In genomic region chr2:167203505-167204166, GRCm38 (mm10) we compare ENCODE assay signal across 13 mouse cellular contexts. TPM values are rescaled to one million over a fixed set of nuclear protein-coding genes. Genes with fewer than 3 reads are reported as not detected.
A peak's percentile ranks its signal among the peaks of the same experiment; 100 is the strongest.
DNase-seq lines count a peak whose midpoint lies in the region; ATAC-seq and TF ChIP-seq lines count a peak whose summit lies in the region.
"Had no signal": no experiment of that assay in that cellular context is flagged by ENCODE, and none has a peak within 500 bp of the region (broad histone marks: within the 10 kb centered on the region; RNA-seq: fewer than 3 reads in every experiment).

No protein-coding gene starts in this region.

- no peak overlapping the region for H3K4me2 ChIP-seq in liver, postnatal 0 days (ENCODE audit: low read depth, low read length)
- no peak overlapping the region for H3K4me2 ChIP-seq in liver, embryonic 12.5 days

- no peaks in the 10 kb centered on the region for H3K4me1 ChIP-seq in liver, postnatal 0 days (ENCODE audit: insufficient read depth)
- no peaks in the 10 kb centered on the region for H3K4me1 ChIP-seq in liver, embryonic 12.5 days
- H3K4me1 ChIP-seq in E14TG2a.4 (replicated peaks; ENCODE audit: low read depth, low read length), result peaks cover 65% of the 10 kb centered on the region

- TF ChIP-seq CTCF in liver, postnatal 0 days (IDR thresholded peaks at IDR 0.05; ENCODE audit: low read depth), result peak; percentile 72
- peak; percentile 21 for TF ChIP-seq CTCF in E14TG2a.4 (conservative IDR thresholded peaks at IDR 0.05; ENCODE audit: low read length)

- no peak overlapping the region for H3K27ac ChIP-seq in liver, postnatal 0 days (ENCODE audit: low read depth)
- no peak overlapping the region for H3K27ac ChIP-seq in liver, embryonic 12.5 days

- no peak for TF ChIP-seq EP300 in liver, postnatal 0 days (IDR thresholded peaks at IDR 0.05; ENCODE audit: low read depth)

- no peaks in the 10 kb centered on the region for H3K9me3 ChIP-seq in liver, postnatal 0 days (ENCODE audit: low read length)
- no peaks in the 10 kb centered on the region for H3K9me3 ChIP-seq in liver, embryonic 12.5 days (replicated peaks)
- no peaks in the 10 kb centered on the region for H3K9me3 ChIP-seq in E14TG2a.4 (ENCODE audit: low read length)

- H3K9ac ChIP-seq in liver, postnatal 0 days (replicated peaks), result no peak overlapping the region
- H3K9ac ChIP-seq in liver, embryonic 12.5 days, result no peak overlapping the region

- H3K4me3 ChIP-seq in liver, postnatal 0 days (ENCODE audit: low read depth, low read length), result no peak overlapping the region
- no peak overlapping the region for H3K4me3 ChIP-seq in liver, embryonic 12.5 days
- no peak overlapping the region for H3K4me3 ChIP-seq in E14TG2a.4 (replicated peaks; ENCODE audit: low read length)

- H3K27me3 ChIP-seq in liver, postnatal 0 days (ENCODE audit: insufficient read depth, low read length), result 0 out of 2 replicates have a peak, but pooled peaks cover 1% of the 10 kb centered on the region
- H3K27me3 ChIP-seq in liver, embryonic 12.5 days (replicated peaks), result peaks cover 3% of the 10 kb centered on the region; the same call in 1 of the 2 replicates
- peaks cover 4% of the 10 kb centered on the region; the same call in 1 of the 2 replicates for H3K27me3 ChIP-seq in E14TG2a.4 (ENCODE audit: insufficient read depth, low read length)

- DNase-seq in frontal cortex, postnatal 36 days (ENCODE audit: low spot score in 2 of 2), result no peak
- no peak for DNase-seq in liver, postnatal 0 days
- no peak for DNase-seq in right cerebral cortex, adult 2 months (ENCODE audit: low spot score in 2 of 2)
- DNase-seq: gastrocnemius, postnatal 25 days; heart, postnatal 4 days; kidney, postnatal 10 days; lung, postnatal 10 days; spleen, adult 18-20 months had no signal

- H3K36me3 ChIP-seq in liver, postnatal 0 days (replicated peaks; ENCODE audit: insufficient read depth, low read length), result no peaks in the 10 kb centered on the region
- no peaks in the 10 kb centered on the region for H3K36me3 ChIP-seq in liver, embryonic 12.5 days
- H3K36me3 ChIP-seq in E14TG2a.4 (ENCODE audit: insufficient read depth, low read length), result peaks cover 67% of the 10 kb centered on the region

- 55% methylated on average over 7 of the region's 7 CpGs for WGBS in liver, postnatal 0 days (ENCODE audit: insufficient replicate concordance)
- WGBS in liver, embryonic 12.5 days (ENCODE audit: insufficient replicate concordance), result 61% methylated on average over 7 of the region's 7 CpGs

- 0 out of 2 replicates have a peak, but pooled peaks have one; percentile 25 for ATAC-seq in frontal cortex, adult (ENCODE audit: low TSS enrichment)
- no peak for ATAC-seq in liver, postnatal 0 days
- ATAC-seq in liver, embryonic 12.5 days, result no peak
- peak; percentile 30 for ATAC-seq in neutrophil, adult 5-6 weeks (ENCODE audit: extremely low read depth, insufficient number of reproducible peaks, low FRiP score, poor library complexity, severe bottlenecking)
- ATAC-seq in activated CD4-positive, CD25-positive, alpha-beta regulatory T cell, adult 4 months, result no peak

RNA-seq across cellular contexts. Expression of gene Kcnb1, which starts 13.7 kb away (rescaled TPM):
- polyA plus RNA-seq in liver, postnatal 0 days (2015; fragmentation: Nextera tagmentation; extraction: Ambion mirVana), result 0.11 and 0.21 TPM in 2 replicates
- 0.19 and 0.43 TPM in 2 replicates for polyA plus RNA-seq in liver, embryonic 12.5 days (2016; fragmentation: Nextera tagmentation; extraction: Ambion mirVana)
- 6.4 and 9.6 TPM in 2 replicates for total RNA-seq in neutrophil, adult 5-6 weeks (2017)
- under 1 TPM; 0.61 to 0.96 TPM for polyA plus RNA-seq in activated CD4-positive, CD25-positive, alpha-beta regulatory T cell, adult 4 months (2017; shearing (Covaris generic))

RNA-seq across cellular contexts. Expression of gene Ptgis, which starts 36.8 kb away (rescaled TPM):
- polyA plus RNA-seq in liver, postnatal 0 days (2015; fragmentation: Nextera tagmentation; extraction: Ambion mirVana), result 1.1 and 1.8 TPM in 2 replicates
- 2.4 and 2.9 TPM in 2 replicates for polyA plus RNA-seq in liver, embryonic 12.5 days (2016; fragmentation: Nextera tagmentation; extraction: Ambion mirVana)
- total RNA-seq in neutrophil, adult 5-6 weeks (2017), result not detected in 2 replicates
- under 1 TPM in 1 of 2 experiments, not detected in 1; 0.17 TPM for polyA plus RNA-seq in activated CD4-positive, CD25-positive, alpha-beta regulatory T cell, adult 4 months (2017; shearing (Covaris generic))

Comparison
In these comparisons a context has a peak if more than half of its experiments do, and no peak if none do; other contexts are left out.
1. ATAC-seq: peak in frontal cortex, adult (single experiment) and neutrophil, adult 5-6 weeks (single experiment); none in liver, postnatal 0 days (single experiment), liver, embryonic 12.5 days (single experiment) and activated CD4-positive, CD25-positive, alpha-beta regulatory T cell, adult 4 months (single experiment).